8 mouse cellular contexts compared by ENCODE assay signal in genomic region chr1:74817219-74817618, GRCm38 (mm10). TPM values are rescaled to one million over a fixed set of nuclear protein-coding genes. Genes with fewer than 3 reads are reported as not detected.
DNase-seq lines count a peak whose midpoint lies in the region; ATAC-seq and TF ChIP-seq lines count a peak whose summit lies in the region.

No protein-coding gene starts in this region.

- TF ChIP-seq CTCF in kidney, postnatal 0 days (IDR thresholded peaks at IDR 0.05; ENCODE audit: low read depth): no peak

- ATAC-seq in kidney, postnatal 0 days (replicated peaks; ENCODE audit: low FRiP score, low read depth): no peak
- ATAC-seq in inflammation-experienced regulatory T-cells, adult 6 months: peak; percentile 36
- peak; percentile 40; the same call in 1 of the 2 replicates for ATAC-seq in midbrain, embryonic 16.5 days

- DNase-seq in kidney, postnatal 0 days (ENCODE audit: low spot score): no peak
- DNase-seq in kidney, adult 11 months: no peak
- DNase-seq in embryonic facial prominence, embryonic 10.5 days (ENCODE audit: low spot score): no peak
- DNase-seq in layer of hippocampus, postnatal 25 days (ENCODE audit: extremely low spot score in 1 of 2, low spot score in 1 of 2): no peak
- DNase-seq in thymus, postnatal 0 days (ENCODE audit: low spot score): no peak
- no peak for DNase-seq in spleen, postnatal 36 days (ENCODE audit: low spot score in 2 of 2)

- no peaks in the 10 kb centered on the region for H3K9me3 ChIP-seq in kidney, postnatal 0 days (replicated peaks; ENCODE audit: low read length)
- no peaks in the 10 kb centered on the region for H3K9me3 ChIP-seq in embryonic facial prominence, embryonic 10.5 days
- H3K9me3 ChIP-seq in midbrain, embryonic 16.5 days (replicated peaks; ENCODE audit: control insufficient read depth, low read length, poor library complexity, severe bottlenecking): no peaks in the 10 kb centered on the region

- 9% methylated on average over 14 of the region's 14 CpGs for WGBS in kidney, postnatal 0 days
- 18% methylated on average over 14 of the region's 14 CpGs for WGBS in embryonic facial prominence, embryonic 10.5 days
- WGBS in midbrain, embryonic 16.5 days: 13% methylated on average over 14 of the region's 14 CpGs

- no peaks in the 10 kb centered on the region for H3K4me1 ChIP-seq in kidney, postnatal 0 days (replicated peaks; ENCODE audit: insufficient read depth, low read length)
- peaks cover 14% of the 10 kb centered on the region for H3K4me1 ChIP-seq in embryonic facial prominence, embryonic 10.5 days
- H3K4me1 ChIP-seq in midbrain, embryonic 16.5 days (ENCODE audit: control insufficient read depth, insufficient read depth, low read length): peaks cover 6% of the 10 kb centered on the region

- H3K9ac ChIP-seq in kidney, postnatal 0 days (ENCODE audit: low read depth, low read length): peak overlapping the region; percentile 87
- peak overlapping the region; percentile 94 for H3K9ac ChIP-seq in midbrain, embryonic 16.5 days (ENCODE audit: low read depth, low read length)

- peak overlapping the region; percentile 67 for H3K4me3 ChIP-seq in kidney, postnatal 0 days (replicated peaks; ENCODE audit: low read depth, low read length)
- peak overlapping the region; percentile 74 for H3K4me3 ChIP-seq in embryonic facial prominence, embryonic 10.5 days
- peak overlapping the region; percentile 78 for H3K4me3 ChIP-seq in midbrain, embryonic 16.5 days (ENCODE audit: low read depth, low read length)

- H3K27me3 ChIP-seq in kidney, postnatal 0 days (ENCODE audit: insufficient read depth, low read length): no peaks in the 10 kb centered on the region
- peaks cover 18% of the 10 kb centered on the region for H3K27me3 ChIP-seq in embryonic facial prominence, embryonic 10.5 days (replicated peaks; ENCODE audit: low read depth, poor library complexity, severe bottlenecking)
- H3K27me3 ChIP-seq in midbrain, embryonic 16.5 days (ENCODE audit: control insufficient read depth, insufficient read depth, low read depth, low read length): no peaks in the 10 kb centered on the region

- no peaks in the 10 kb centered on the region for H3K36me3 ChIP-seq in kidney, postnatal 0 days (ENCODE audit: insufficient read depth, low read length)
- no peaks in the 10 kb centered on the region for H3K36me3 ChIP-seq in embryonic facial prominence, embryonic 10.5 days (replicated peaks)
- no peaks in the 10 kb centered on the region for H3K36me3 ChIP-seq in midbrain, embryonic 16.5 days (ENCODE audit: control insufficient read depth, insufficient read depth, low read length)

- peak overlapping the region; percentile 70 for H3K4me2 ChIP-seq in kidney, postnatal 0 days (ENCODE audit: low read length)
- H3K4me2 ChIP-seq in midbrain, embryonic 16.5 days (ENCODE audit: low read length): peak overlapping the region; percentile 66

- peak overlapping the region; percentile 92 for H3K27ac ChIP-seq in kidney, postnatal 0 days
- peak overlapping the region; percentile 93 for H3K27ac ChIP-seq in embryonic facial prominence, embryonic 10.5 days (replicated peaks)
- peak overlapping the region; percentile 95 for H3K27ac ChIP-seq in midbrain, embryonic 16.5 days (ENCODE audit: low read length)

RNA-seq across cellular contexts. Expression of gene Wnt10a, which starts 25.9 kb away (rescaled TPM):
- 0.91 and 1.0 TPM in 2 replicates for polyA plus RNA-seq in kidney, postnatal 0 days (2015; fragmentation: Nextera tagmentation; extraction: Ambion mirVana)
- 0.70 and 1.2 TPM in 2 replicates for polyA plus RNA-seq in embryonic facial prominence, embryonic 10.5 days (2016; fragmentation: Nextera tagmentation; extraction: Ambion mirVana)
- polyA plus RNA-seq in inflammation-experienced regulatory T-cells, adult 6 months (2017; shearing (Covaris generic)): under 1 TPM in 1 of 3 experiments, not detected in 2; 0.19 TPM
- polyA plus RNA-seq in midbrain, embryonic 16.5 days (2015; fragmentation: Nextera tagmentation; extraction: Ambion mirVana): 0.10 and 0.47 TPM in 2 replicates
- total RNA-seq in layer of hippocampus, postnatal 25 days (2021): 1 to 10 TPM; 2.0 to 2.2 TPM
- polyA plus RNA-seq in thymus, postnatal 0 days (2015; fragmentation: Nextera tagmentation; extraction: Ambion mirVana): 1.6 and 1.9 TPM in 2 replicates

RNA-seq across cellular contexts. Expression of gene Cdk5r2, which starts 37.5 kb away (rescaled TPM):
- polyA plus RNA-seq in kidney, postnatal 0 days (2015; fragmentation: Nextera tagmentation; extraction: Ambion mirVana): not detected in 2 replicates
- polyA plus RNA-seq in embryonic facial prominence, embryonic 10.5 days (2016; fragmentation: Nextera tagmentation; extraction: Ambion mirVana): 0.21 and 0.39 TPM in 2 replicates
- not detected for polyA plus RNA-seq in inflammation-experienced regulatory T-cells, adult 6 months (2017; shearing (Covaris generic))
- polyA plus RNA-seq in midbrain, embryonic 16.5 days (2015; fragmentation: Nextera tagmentation; extraction: Ambion mirVana): 8.1 and 9.7 TPM in 2 replicates
- 100 to 1,000 TPM; 224 to 251 TPM for total RNA-seq in layer of hippocampus, postnatal 25 days (2021)
- not detected in 2 replicates for polyA plus RNA-seq in thymus, postnatal 0 days (2015; fragmentation: Nextera tagmentation; extraction: Ambion mirVana)

RNA-seq across cellular contexts. Expression of gene Wnt6, which starts 45.5 kb away (rescaled TPM):
- polyA plus RNA-seq in kidney, postnatal 0 days (2015; fragmentation: Nextera tagmentation; extraction: Ambion mirVana): 1.9 and 2.2 TPM in 2 replicates
- 26.5 and 26.6 TPM in 2 replicates for polyA plus RNA-seq in embryonic facial prominence, embryonic 10.5 days (2016; fragmentation: Nextera tagmentation; extraction: Ambion mirVana)
- not detected for polyA plus RNA-seq in inflammation-experienced regulatory T-cells, adult 6 months (2017; shearing (Covaris generic))
- 3.6 and 4.2 TPM in 2 replicates for polyA plus RNA-seq in midbrain, embryonic 16.5 days (2015; fragmentation: Nextera tagmentation; extraction: Ambion mirVana)
- under 1 TPM in 1 of 2 experiments, not detected in 1; 0.37 TPM for total RNA-seq in layer of hippocampus, postnatal 25 days (2021)
- polyA plus RNA-seq in thymus, postnatal 0 days (2015; fragmentation: Nextera tagmentation; extraction: Ambion mirVana): 1.6 and 2.6 TPM in 2 replicates
